Mouse (Mus musculus) liver, adult 2 months (tissue): ENCODE results near the gene B4galt1.

Experiments
- CTCF ChIP-seq: fragments of 200-500 bp; IDR thresholded peaks from 2 replicates; pipeline ENCODE4 v1.5.1; 2011; ENCODE audit warnings: low read depth, low read length, control low read depth
- POLR2A ChIP-seq: fragments of 200-500 bp; IDR thresholded peaks from 2 replicates; pipeline ENCODE4 v1.6.1; 2011; ENCODE audit warnings: low read length, control low read depth; ENCODE audit not compliant: insufficient read depth; ENCODE audit errors: extremely low read depth

DNA sequence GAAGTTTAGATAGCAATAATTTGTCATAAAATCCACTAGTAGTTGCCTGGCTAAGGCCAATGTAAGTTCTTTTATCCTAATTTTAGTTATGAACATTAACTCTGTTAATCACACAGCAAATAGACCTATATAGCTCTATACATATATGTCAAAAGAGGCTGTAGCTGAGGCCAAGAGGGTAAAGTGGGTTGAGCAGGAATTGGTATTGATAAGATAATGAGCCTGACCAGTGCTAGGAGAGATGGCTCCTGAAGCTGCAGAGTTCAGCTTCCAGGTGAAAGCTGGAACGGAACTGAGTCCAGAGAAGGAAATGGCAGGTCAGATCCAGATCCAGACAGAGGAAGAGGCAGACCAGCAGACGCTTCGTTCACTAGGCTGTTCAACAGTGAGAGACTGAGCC, 9.5 kb upstream of the B4galt1 start:
- TF ChIP-seq POLR2A: no peak
- TF ChIP-seq CTCF: no peak
